ENCODE assay signal across 7 mouse cellular contexts in the genomic region with DNA sequence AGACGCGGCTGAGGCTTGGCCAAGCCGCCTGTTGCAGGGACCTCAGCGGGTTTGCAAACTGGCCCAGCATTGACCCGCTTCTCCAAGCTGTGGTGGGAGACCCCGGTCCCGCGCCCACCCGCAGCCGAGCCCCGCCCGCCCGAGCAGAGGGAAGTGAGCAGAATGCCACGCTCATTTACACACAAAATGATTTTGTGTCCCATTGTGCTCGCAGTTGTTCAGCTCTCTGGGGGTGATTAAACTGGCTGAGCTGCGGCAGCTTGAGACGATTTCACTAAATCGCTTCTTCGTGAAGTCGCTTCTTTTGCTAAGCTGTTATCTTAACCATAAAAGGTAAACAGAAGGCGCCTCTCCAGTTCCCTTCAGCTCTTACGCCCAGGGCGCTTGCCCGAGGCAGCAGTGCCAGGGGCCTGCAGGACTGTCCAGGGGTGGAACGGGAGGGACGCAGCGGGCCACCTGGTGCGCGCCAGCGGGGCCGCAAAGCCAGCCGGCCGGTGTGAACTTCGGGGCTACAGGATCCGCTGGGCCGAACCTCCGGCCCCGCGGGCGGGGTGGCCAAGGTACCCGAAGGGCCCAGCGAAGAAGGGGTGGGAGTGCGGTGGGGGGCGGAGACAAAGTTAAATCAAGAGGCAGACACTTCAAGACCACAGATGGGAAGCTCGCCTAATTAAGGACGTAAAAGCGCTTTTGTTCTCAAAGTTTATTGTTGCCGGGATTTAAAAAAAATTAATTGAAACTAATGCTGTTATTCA. TPM values are rescaled to one million over a fixed set of nuclear protein-coding genes. Genes with fewer than 3 reads are reported as not detected.
DNase-seq lines count a peak whose midpoint lies in the region; ATAC-seq and TF ChIP-seq lines count a peak whose summit lies in the region.

No protein-coding gene starts in this region.

- peak overlapping the region; percentile 91 for H3K4me2 ChIP-seq in intestine, embryonic 15.5 days (replicated peaks)
- H3K4me2 ChIP-seq in stomach, postnatal 0 days (replicated peaks; ENCODE audit: low read depth) = peak overlapping the region; percentile 81

- TF ChIP-seq EP300 in stomach, postnatal 0 days (optimal IDR thresholded peaks at IDR 0.05) = no peak

- 2% methylated on average over 48 of the region's 48 CpGs for WGBS in intestine, embryonic 15.5 days
- WGBS in stomach, postnatal 0 days = 2% methylated on average over 48 of the region's 48 CpGs

- H3K27ac ChIP-seq in intestine, embryonic 15.5 days = peak overlapping the region; percentile 73
- peak overlapping the region; percentile 97 for H3K27ac ChIP-seq in stomach, postnatal 0 days (replicated peaks)

- peak overlapping the region; percentile 85 for H3K9ac ChIP-seq in intestine, embryonic 15.5 days
- peak overlapping the region; percentile 78 for H3K9ac ChIP-seq in stomach, postnatal 0 days (ENCODE audit: low read length)

- peak; percentile 48 for DNase-seq in ES-CJ7 (ENCODE audit: low read depth, low spot score)
- peak; percentile 39 for DNase-seq in brain, adult 2 months (ENCODE audit: low read depth, low spot score)
- peak; percentile 40 for DNase-seq in forelimb bud, embryonic 11.5 days (ENCODE audit: low read depth, low spot score)
- DNase-seq in lung, postnatal 14 days = peak; percentile 21
- peak; percentile 34 for DNase-seq in stomach, postnatal 0 days (ENCODE audit: low spot score)
- no peak for DNase-seq in right cerebral cortex, adult 2 months (ENCODE audit: low spot score in 2 of 2)

- peak overlapping the region; percentile 79 for H3K4me3 ChIP-seq in intestine, embryonic 15.5 days (replicated peaks)
- H3K4me3 ChIP-seq in stomach, postnatal 0 days (ENCODE audit: low read depth, low read length) = peak overlapping the region; percentile 74

- H3K36me3 ChIP-seq in intestine, embryonic 15.5 days = peaks cover 15% of the 10 kb centered on the region; the same call in 1 of the 2 replicates
- H3K36me3 ChIP-seq in stomach, postnatal 0 days (ENCODE audit: control insufficient read depth, insufficient read depth, low read length) = peaks cover 4% of the 10 kb centered on the region; the same call in 1 of the 2 replicates

- H3K27me3 ChIP-seq in intestine, embryonic 15.5 days (replicated peaks) = no peaks in the 10 kb centered on the region
- H3K27me3 ChIP-seq in stomach, postnatal 0 days (ENCODE audit: control insufficient read depth, insufficient read depth, low read length) = no peaks in the 10 kb centered on the region

- no peak for ATAC-seq in intestine, embryonic 15.5 days
- ATAC-seq in stomach, postnatal 0 days (ENCODE audit: low FRiP score, low TSS enrichment) = no peak

- no peaks in the 10 kb centered on the region for H3K9me3 ChIP-seq in intestine, embryonic 15.5 days
- H3K9me3 ChIP-seq in stomach, postnatal 0 days (ENCODE audit: control insufficient read depth, low read length) = no peaks in the 10 kb centered on the region

- peaks cover 13% of the 10 kb centered on the region for H3K4me1 ChIP-seq in intestine, embryonic 15.5 days (replicated peaks)
- no peaks in the 10 kb centered on the region for H3K4me1 ChIP-seq in stomach, postnatal 0 days (replicated peaks; ENCODE audit: control insufficient read depth, insufficient read depth)

- no peak for TF ChIP-seq CTCF in stomach, postnatal 0 days (IDR thresholded peaks at IDR 0.05; ENCODE audit: low read depth)

RNA-seq across cellular contexts. Expression of gene Kctd15, which starts 3.6 kb away (rescaled TPM):
- 16.2 and 18.0 TPM in 2 replicates for polyA plus RNA-seq in intestine, embryonic 15.5 days (2015; fragmentation: Nextera tagmentation; extraction: Ambion mirVana)
- 17.5 and 17.9 TPM in 2 replicates for polyA plus RNA-seq in stomach, postnatal 0 days (2015; fragmentation: Nextera tagmentation; extraction: Ambion mirVana)

Comparison
In these comparisons a context has a peak if more than half of its experiments do, and no peak if none do; other contexts are left out.
1. DNase-seq: peak in ES-CJ7 (single experiment), brain, adult 2 months (single experiment), forelimb bud, embryonic 11.5 days (single experiment), lung, postnatal 14 days (single experiment) and stomach, postnatal 0 days (single experiment); none in right cerebral cortex, adult 2 months (0 of 2).